Mouse (Mus musculus): Measurements from ENCODE around the gene Ablim2. TPM values are rescaled to one million over a fixed set of nuclear protein-coding genes. Genes with fewer than 3 reads are reported as not detected.

Gene Ablim2
- total RNA-seq, 2 experiments from 2014 or later: 4.0 to 8.9 TPM

DNA sequence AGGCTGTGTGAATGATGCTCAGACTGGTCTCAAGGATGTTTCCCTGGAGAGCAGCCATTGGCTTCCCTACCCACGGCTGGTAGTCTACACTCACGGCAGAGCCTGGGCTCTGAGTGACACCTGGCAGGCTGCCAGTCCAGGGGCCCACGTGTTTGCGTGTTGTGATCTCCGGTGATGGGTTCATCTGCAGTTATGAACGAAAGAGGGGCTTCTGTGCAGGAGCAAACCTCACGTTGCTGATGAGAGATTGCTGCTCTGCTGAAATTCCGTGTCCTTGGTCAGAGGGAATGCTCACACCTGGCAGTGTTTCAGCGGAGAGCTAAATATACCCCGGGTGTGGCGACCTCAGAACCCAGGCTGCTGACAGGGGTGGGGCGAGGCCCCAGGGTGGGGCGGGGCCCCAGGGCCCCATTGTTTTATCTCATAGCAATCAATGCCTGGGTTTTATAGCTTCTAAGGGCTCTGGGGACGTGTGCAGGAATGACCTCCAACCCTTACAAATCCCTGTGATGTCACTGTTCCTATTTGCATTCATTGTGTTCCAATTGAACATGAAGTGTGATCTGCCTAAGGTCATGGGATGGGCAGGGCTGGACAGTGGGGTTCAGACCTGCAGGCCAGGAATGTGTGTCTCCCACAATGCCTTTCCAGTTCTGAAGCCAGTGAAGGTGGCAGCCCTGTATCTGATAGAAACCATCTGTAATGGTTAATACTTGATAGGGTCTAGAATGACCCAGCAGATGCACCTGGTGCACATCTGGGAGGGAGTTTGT is 13.4 kb downstream of the Ablim2 start:
- DNase-seq: peak; percentile 75

DNA sequence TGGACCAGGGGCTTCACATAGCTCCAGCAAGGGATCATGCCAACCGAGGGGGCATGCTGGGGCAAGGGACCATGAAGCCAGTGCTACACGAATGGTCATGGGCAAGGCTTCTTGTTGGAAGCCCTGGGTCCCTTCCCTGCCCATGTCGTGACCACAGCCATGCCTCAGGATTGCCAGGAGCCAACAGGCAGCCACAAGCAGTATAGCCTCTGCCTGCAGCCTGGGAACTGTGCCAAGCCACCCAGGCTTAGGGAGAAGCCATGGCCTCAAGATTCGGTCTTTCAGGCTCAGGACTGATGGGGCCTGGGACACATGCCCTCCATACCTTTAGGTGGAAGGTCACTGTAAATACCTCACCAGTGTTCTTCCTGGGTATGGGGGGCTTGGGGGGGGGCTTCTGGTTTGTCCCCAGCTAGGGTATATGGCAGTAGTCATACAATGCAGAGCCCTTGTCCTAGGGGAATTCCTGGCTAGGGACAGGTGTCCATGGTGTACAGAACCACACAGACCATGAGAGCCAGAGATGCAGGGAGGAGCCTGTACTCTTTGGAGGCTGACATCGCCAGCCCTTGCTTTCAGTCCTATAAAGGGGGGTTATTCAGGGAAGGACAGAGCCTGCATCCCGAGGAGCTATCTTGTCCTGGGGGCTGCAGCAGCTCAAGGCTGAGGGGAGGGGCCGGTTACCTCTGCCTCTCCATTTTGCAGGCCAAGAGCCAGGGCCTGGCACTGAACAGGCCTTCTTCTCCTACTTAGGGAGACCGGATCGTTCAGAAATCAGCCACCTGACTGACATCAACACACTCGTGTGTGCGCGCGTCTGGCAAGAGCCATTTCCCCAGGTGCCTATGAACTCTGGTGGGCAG is 15.8 kb downstream of the Ablim2 start:
- peak; percentile 70 for DNase-seq

DNA sequence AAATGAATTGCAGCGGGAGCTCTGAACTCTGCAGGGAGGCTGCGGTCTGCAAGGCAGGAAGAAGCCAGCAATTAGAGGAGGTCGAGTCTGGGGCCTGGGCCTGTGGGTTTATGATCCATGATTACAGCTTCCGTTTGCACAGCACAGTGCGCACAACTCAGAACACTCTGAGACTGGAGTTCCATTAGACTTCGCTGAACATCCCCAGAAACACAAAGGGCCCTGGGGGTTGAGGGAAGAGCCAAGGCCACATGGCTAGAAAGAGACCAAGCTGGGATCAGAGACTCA is 16.4 kb downstream of the Ablim2 start:
- DNase-seq: no peak

DNA sequence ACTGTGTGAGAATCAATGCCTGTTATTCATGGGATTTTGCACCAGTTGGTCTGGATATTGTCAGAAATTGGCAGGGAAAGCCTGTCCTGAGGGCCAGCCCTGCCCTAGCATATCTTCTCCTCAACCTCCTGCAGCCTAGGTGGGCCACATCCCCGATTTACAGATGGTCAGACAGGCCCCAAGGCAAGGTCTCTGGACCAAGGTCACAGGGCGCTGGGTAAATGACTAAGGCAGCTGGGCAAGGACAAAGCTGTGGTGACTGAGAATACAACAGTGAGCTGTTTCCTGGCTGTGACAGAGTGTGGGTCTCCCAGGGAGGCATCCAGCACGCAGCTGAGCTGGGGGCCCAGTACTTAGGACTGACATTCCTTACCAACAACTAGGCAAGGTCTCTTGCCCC is 23.4 kb downstream of the Ablim2 start:
- DNase-seq: peak; percentile 22

- DNase-seq: no peak
These were observed 25.0 kb downstream of the Ablim2 start for GRCm38 (mm10) chr5:35782648-35783180.

DNA sequence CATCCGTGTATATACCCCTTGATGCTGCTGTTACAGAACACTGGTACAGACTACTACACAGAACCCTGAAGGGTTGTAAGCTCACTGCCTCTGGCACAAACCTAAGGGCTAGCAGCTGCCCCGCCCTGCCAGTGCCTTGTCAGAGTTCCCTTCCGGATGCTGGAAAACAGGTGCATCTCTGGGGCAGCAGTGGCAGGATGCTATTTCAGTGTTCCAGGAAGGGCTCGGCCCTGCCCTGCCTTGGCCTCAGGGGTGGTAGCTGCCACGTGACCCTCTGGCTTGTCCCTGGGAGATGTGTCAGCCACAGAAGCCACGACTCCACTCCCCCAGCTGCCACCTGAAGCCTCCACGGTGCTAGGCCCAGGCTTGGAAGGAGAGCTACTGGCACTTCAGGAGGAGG is 28.2 kb downstream of the Ablim2 start:
- DNase-seq: no peak

GRCm38 (mm10) chr5:35787847-35788246 is 30.2 kb downstream of the Ablim2 start:
- no peak for DNase-seq

DNA sequence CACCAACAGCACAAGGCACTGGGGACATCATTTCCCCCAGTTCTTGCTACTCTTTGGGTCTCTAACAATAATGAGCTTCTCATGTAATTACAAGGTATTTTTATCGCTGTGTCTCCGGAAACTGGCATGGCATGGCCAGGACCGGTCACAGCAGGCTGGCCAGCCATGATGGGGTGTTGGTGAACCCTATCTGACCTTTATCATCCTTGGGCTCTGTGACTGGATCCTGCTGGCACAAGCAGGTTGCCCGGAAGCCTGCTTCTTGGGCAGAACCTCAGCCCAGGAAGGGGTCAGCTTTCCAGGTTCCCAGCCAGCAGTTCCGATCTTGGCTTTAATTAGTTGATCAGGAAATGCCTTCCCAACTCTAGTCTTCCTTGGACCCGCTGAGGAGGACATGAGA is 31.0 kb downstream of the Ablim2 start:
- DNase-seq: no peak

DNA sequence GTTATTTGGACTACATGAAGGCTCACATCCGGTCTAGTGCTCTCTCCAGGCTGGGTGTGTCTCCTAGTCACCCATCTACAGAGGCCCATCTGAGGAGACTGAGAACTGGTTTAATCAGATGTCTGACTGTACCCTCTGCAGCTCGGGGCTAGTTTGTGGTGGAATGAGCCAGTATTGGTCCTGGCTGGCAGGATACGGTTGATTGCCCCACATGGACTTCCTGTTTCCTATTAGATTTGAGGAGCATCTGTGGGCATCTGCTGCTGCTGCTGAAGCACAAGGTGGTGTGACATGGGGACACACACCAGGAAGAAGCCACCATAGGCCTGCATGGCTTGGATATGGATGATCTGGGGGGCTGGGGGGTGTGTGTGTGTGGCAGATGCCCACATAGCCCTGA is 32.0 kb downstream of the Ablim2 start:
- no peak for DNase-seq

GRCm38 (mm10) chr5:35790387-35791065 is 32.8 kb downstream of the Ablim2 start:
- no peak for DNase-seq

GRCm38 (mm10) chr5:35793971-35794370 is 36.3 kb downstream of the Ablim2 start:
- DNase-seq: no peak

DNA sequence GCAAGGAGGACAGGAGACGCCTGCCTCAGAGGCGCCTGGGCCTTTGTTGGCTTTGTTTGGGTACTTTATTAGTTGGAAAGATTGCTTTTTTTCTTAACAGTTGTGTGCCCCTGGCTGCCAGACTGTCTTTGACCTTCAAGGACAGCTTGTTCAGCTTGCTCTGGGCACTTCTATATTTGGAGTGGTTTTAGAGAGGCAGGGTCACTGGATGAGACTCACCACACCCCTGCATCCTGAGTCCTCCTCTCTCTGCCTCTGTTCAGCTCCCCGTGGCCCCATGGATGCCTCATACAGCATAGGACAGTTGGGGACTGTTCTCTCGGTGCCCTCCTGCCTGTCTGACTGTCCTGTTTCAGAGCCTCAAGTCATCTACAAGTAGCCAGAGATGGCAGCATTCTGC is 37.3 kb downstream of the Ablim2 start:
- no peak for DNase-seq

GRCm38 (mm10) chr5:35795481-35796048 is 37.9 kb downstream of the Ablim2 start:
- peak; percentile 74 for DNase-seq

GRCm38 (mm10) chr5:35796136-35796535 is 38.5 kb downstream of the Ablim2 start:
- DNase-seq: no peak

DNA sequence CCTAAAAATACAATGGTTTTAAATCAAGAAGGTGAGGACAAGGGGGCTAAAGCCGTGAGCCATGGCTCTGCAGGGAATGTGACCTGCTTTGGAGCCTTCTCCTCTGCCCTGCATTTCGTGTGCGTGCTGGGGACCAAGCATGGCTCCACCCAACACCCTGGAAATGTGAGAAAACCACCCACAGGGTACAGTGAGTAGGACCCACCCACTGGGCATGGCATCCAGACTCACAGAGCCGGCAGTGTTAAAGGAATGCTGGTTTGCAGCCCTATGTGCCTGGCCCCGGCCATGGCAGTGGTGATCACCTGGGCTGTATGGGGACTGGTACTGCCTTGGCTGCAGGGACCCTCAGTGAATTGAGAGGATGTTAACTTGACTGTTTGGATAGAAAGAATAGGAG is 41.4 kb downstream of the Ablim2 start:
- DNase-seq: no peak

GRCm38 (mm10) chr5:35803416-35803815 is 45.7 kb downstream of the Ablim2 start:
- DNase-seq: no peak

DNA sequence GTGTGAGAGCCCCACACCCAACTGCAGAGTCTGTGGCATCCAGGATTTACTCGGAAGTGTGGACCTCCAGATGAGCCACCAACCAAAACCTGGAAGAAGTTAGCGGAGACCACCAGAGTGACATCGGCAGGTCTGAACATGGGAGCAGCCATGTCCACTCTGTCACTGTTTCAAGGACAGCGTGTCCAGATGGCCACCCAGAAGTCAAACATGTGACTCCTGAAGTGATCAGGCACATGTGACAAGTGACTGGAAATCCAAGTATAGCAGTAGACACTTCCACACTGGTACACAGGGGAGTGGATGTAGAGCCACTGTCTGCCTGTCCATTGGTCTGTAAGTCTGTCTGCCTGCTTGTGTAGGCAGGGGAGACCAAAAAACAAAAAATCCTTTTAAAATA is 47.0 kb downstream of the Ablim2 start:
- no peak for DNase-seq

- DNase-seq: no peak
These were observed 47.5 kb downstream of the Ablim2 start for GRCm38 (mm10) chr5:35805209-35805608.

DNA sequence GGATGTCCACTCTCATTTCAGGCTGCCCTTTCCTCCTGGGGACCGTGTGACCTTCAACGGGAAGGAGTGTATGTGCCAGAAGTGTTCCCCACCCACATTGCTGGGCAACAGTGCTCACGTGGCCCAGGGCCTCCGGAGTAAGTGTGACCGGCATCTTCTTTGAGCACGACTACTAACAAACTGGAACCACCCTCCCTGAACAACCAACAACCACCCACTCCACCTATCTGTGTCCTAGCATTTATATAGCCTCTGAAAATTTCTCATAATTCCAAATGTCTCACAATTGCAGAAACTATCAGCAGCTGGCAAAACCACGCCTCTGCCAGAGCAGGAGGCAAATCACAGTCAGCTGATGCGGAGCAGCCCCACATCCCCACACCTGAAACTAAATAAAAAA is 49.3 kb downstream of the Ablim2 start:
- DNase-seq: peak; percentile 15

- DNase-seq: no peak
These were observed 52.8 kb downstream of the Ablim2 start for GRCm38 (mm10) chr5:35810526-35810925.

DNA sequence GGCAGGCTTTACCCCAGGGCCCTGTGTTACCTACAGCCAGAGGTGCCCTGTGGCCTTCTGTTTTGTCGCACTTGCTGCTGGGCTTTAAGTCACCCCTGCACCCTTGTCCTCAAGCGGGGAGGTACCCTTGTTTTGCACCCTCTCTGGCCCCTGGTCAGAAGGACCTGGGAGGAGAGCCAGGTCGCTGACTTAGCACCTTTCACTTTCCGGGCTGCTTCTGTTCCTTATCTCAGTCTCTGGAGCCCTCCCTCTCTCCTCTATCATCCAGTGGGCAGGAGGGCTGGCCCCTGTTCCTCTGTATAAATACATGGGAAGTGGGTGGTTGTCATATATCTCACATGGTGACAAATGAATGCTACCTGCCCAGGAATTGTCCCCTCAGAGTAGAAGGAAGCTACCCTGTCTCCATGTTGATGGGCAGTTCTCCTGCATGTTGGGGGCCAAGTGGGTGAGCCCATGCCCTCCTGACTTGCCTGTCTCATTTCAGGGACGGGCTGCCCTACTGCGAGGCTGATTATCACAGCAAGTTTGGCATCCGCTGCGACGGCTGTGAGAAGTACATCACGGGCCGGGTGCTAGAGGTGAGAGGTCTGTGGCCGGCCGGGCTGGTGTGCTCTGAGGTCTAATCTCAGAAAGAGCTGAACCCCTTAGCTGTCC is 54.1 kb downstream of the Ablim2 start:
- no peak for DNase-seq

DNA sequence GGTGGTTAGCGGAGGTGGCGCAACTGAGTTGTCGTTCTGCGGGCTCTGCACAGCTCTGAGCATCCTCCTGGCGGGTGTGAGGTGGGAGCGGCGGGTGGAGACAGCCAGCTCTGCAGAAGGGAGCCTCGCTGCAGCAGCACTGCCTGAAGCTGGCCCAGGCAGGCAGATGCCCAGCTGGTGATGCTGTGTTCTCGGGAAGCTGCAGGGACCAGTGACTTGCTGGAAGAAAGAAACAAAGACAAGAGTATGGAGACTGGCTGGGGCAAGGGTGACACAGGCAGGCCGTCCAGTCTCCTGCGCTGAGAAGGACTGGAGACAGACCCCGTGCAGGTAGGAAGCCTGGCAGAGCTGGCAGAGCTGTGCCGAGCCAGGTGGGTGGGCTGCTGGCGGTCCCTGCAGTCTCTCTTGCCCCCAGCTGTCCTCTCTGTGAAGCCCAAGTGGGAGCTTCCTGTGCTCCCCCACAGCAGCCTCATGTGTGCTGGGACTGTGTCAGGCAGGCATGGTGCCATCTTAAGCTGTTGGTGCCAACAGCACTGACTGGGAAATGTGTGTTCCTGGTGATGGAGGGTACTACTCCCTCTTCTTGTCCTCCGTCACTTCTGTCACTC is 56.8 kb downstream of the Ablim2 start:
- no peak for DNase-seq

Measured in adrenal gland, postnatal 10 days (tissue).